Mouse (Mus musculus) limb, embryonic 14.5 days (tissue): Measurements from ENCODE around the gene Ifi35. TPM values are rescaled to one million over a fixed set of nuclear protein-coding genes. Genes with fewer than 3 reads are reported as not detected.
"Not testable (repeated sequence)": the region's sequence is repeated elsewhere in the genome, so short reads cannot be mapped to it uniquely, and the experiment has no call there.

Experiments
- ATAC-seq: fragments of 200-750 bp; cut with Nextera tagmentation; 2 replicates; pipeline ENCODE4 v1.8.0; 2017; ENCODE audit warnings: low read depth, moderate number of reproducible peaks, moderate TSS enrichment; ENCODE audit not compliant: low FRiP score
- DNase-seq: peaks from one replicate; pipeline ENCODE4 v3.0.0-alpha.2; 2015; ENCODE audit warnings: low spot score
- H3K27ac ChIP-seq: fragments of 300-500 bp; sonication (generic); replicated peaks from 2 replicates; pipeline ENCODE4 v1.5.1; 2014; ENCODE audit warnings: low read depth, mild to moderate bottlenecking, low read length, moderate library complexity, mixed read lengths
- H3K27me3 ChIP-seq: fragments of 300-500 bp; sonication (generic); 2 replicates; pipeline ENCODE4 v1.6.1; 2014; ENCODE audit warnings: low read length, mixed read lengths; ENCODE audit not compliant: control insufficient read depth, insufficient read depth
- H3K36me3 ChIP-seq: fragments of 300-500 bp; sonication (generic); 2 replicates; pipeline ENCODE4 v1.6.1; 2014; ENCODE audit warnings: mild to moderate bottlenecking, low read length, moderate library complexity, mixed read lengths; ENCODE audit not compliant: control insufficient read depth, insufficient read depth
- H3K4me1 ChIP-seq: fragments of 300-500 bp; sonication (generic); 2 replicates; pipeline ENCODE4 v1.6.1; 2014; ENCODE audit warnings: antibody characterized with exemption, low read length, mixed read lengths; ENCODE audit not compliant: control insufficient read depth, insufficient read depth
- H3K4me2 ChIP-seq: fragments of 300-500 bp; sonication (generic); replicated peaks from 2 replicates; pipeline ENCODE4 v1.6.1; 2014; ENCODE audit warnings: low read depth, mild to moderate bottlenecking, low read length, moderate library complexity; ENCODE audit not compliant: severe bottlenecking
- H3K4me3 ChIP-seq: fragments of 300-500 bp; sonication (generic); replicated peaks from 2 replicates; pipeline ENCODE4 v1.5.1; 2014; ENCODE audit warnings: low read length
- H3K9ac ChIP-seq: fragments of 300-500 bp; sonication (generic); 2 replicates; pipeline ENCODE4 v1.6.1; 2014; ENCODE audit warnings: mild to moderate bottlenecking, low read depth, low read length, moderate library complexity; ENCODE audit not compliant: severe bottlenecking
- H3K9me3 ChIP-seq: fragments of 300-500 bp; sonication (generic); 2 replicates; pipeline ENCODE4 v1.6.1; 2016; ENCODE audit warnings: low read length; ENCODE audit not compliant: control insufficient read depth
- POLR2A ChIP-seq: fragments of 200-500 bp; IDR thresholded peaks from 2 replicates; pipeline ENCODE4 v1.8.0; 2012; ENCODE audit warnings: inconsistent platforms, mild to moderate bottlenecking, moderate library complexity, borderline replicate concordance; ENCODE audit not compliant: insufficient read depth, insufficient read length; ENCODE audit errors: extremely low read depth
- WGBS: fragments of 180-500 bp; shearing (Covaris S2); extraction: QIAGEN DNeasy Blood & Tissue Kit; methylation state at CpG from one replicate; pipeline ENCODE4 v1.1.7; 2014; 5-methylcytosine and 5-hydroxymethylcytosine counted together
- polyA plus RNA-seq, 2 experiments: library from polyadenylated mRNA; depleted of rRNA in 1 of 2; stranded (reverse) in 1 of 2; unstranded in 1 of 2; fragments of >200 nt; fragmentation: Nextera tagmentation in 1 of 2; extraction: Ambion mirVana in 1 of 2; gene quantifications; 2 replicates each; pipeline versions ENCODE4 v1.2.1 to v1.2.3; 2012 to 2014

Gene Ifi35
- polyA plus RNA-seq, 2 experiments, result 15.2 to 16.7 TPM

- peaks cover 3% of the 10 kb centered on the region for H3K4me1 ChIP-seq
- DNase-seq, result no peak
- H3K9me3 ChIP-seq, result no peaks in the 10 kb centered on the region
- no peak overlapping the region for H3K4me2 ChIP-seq
- no peak for ATAC-seq
- H3K4me3 ChIP-seq, result no peak overlapping the region
- WGBS, result 89% methylated on average over 9 of the region's 9 CpGs
- TF ChIP-seq POLR2A, result no peak
- peaks cover 66% of the 10 kb centered on the region for H3K36me3 ChIP-seq
- H3K27ac ChIP-seq, result no peak overlapping the region
- no peak overlapping the region for H3K9ac ChIP-seq
- no peaks in the 10 kb centered on the region for H3K27me3 ChIP-seq
These were observed 16.9 kb upstream of the Ifi35 start for GRCm38 (mm10) chr11:101431327-101431726.

GRCm38 (mm10) chr11:101433396-101433795 lies 14.8 kb upstream of the Ifi35 start:
- no peak for ATAC-seq

GRCm38 (mm10) chr11:101435831-101436230 lies 12.4 kb upstream of the Ifi35 start:
- TF ChIP-seq POLR2A, result no peak
- H3K27me3 ChIP-seq, result no peaks in the 10 kb centered on the region
- DNase-seq (no peak), ATAC-seq (no peak)
- H3K4me1 ChIP-seq, result no peaks in the 10 kb centered on the region
- no peak overlapping the region for H3K9ac ChIP-seq
- H3K36me3 ChIP-seq, result peaks cover 51% of the 10 kb centered on the region
- no peak overlapping the region for H3K4me3 ChIP-seq
- no peak overlapping the region for H3K27ac ChIP-seq
- no peaks in the 10 kb centered on the region for H3K9me3 ChIP-seq
- no peak overlapping the region for H3K4me2 ChIP-seq
- WGBS, result 82% methylated on average over 4 of the region's 4 CpGs

More at GRCm38 (mm10) chr11:101433396-101433795, 14.8 kb upstream of the Ifi35 start:
- Histone ChIP-seq H3K27ac (no peak overlapping the region), H3K9ac (no peak overlapping the region), H3K4me2 (no peak overlapping the region), H3K36me3 (peaks cover 66% of the 10 kb centered on the region), H3K4me3 (no peak overlapping the region), H3K27me3 (no peaks in the 10 kb centered on the region), H3K9me3 (no peaks in the 10 kb centered on the region), H3K4me1 (no peaks in the 10 kb centered on the region)
- WGBS, result 88% methylated on average over 13 of the region's 13 CpGs
- no peak for TF ChIP-seq POLR2A
- DNase-seq, result no peak

GRCm38 (mm10) chr11:101436916-101437315 lies 11.3 kb upstream of the Ifi35 start:
- no peak for TF ChIP-seq POLR2A
- Histone ChIP-seq H3K36me3 (peaks cover 41% of the 10 kb centered on the region), H3K9ac (no peak overlapping the region), H3K27me3 (no peaks in the 10 kb centered on the region), H3K4me1 (no peaks in the 10 kb centered on the region), H3K27ac (no peak overlapping the region), H3K9me3 (no peaks in the 10 kb centered on the region), H3K4me3 (no peak overlapping the region), H3K4me2 (no peak overlapping the region)
- DNase-seq (no peak), ATAC-seq (no peak)
- WGBS, result 87% methylated on average over 4 of the region's 4 CpGs

GRCm38 (mm10) chr11:101438006-101438405 lies 10.2 kb upstream of the Ifi35 start:
- H3K4me2 ChIP-seq, H3K27ac ChIP-seq, H3K4me1 ChIP-seq, H3K9ac ChIP-seq, ATAC-seq, H3K9me3 ChIP-seq, DNase-seq, H3K4me3 ChIP-seq, H3K27me3 ChIP-seq: not testable (repeated sequence)
- peaks cover 30% of the 10 kb centered on the region for H3K36me3 ChIP-seq
- WGBS, result 54% methylated on average over 3 of the region's 3 CpGs

GRCm38 (mm10) chr11:101441450-101442126 lies 6.6 kb upstream of the Ifi35 start:
- not testable (repeated sequence) for H3K27ac ChIP-seq, ATAC-seq

More at GRCm38 (mm10) chr11:101441450-101442126, 6.6 kb upstream of the Ifi35 start:
- WGBS, result 37% methylated on average over 14 of the region's 15 CpGs
- Histone ChIP-seq H3K4me2 (peak overlapping the region; percentile 47), H3K36me3 (peaks cover 29% of the 10 kb centered on the region), H3K4me3 (peak overlapping the region; percentile 81)
- not testable (repeated sequence) for H3K4me1 ChIP-seq, DNase-seq, H3K27me3 ChIP-seq, H3K9ac ChIP-seq, H3K9me3 ChIP-seq
